Mouse (Mus musculus) stomach, postnatal 0 days (tissue): ENCODE results near the gene Auh.

ENCODE experiments used
- CTCF ChIP-seq: IDR thresholded peaks from 2 replicates; pipeline ENCODE4 v1.5.1; 2016; ENCODE audit warnings: antibody characterized with exemption, low read depth, mild to moderate bottlenecking, moderate library complexity
- EP300 ChIP-seq: optimal IDR thresholded peaks from 2 replicates; pipeline ENCODE3; 2016; ENCODE audit warnings: antibody characterized with exemption

- no peak for TF ChIP-seq CTCF
- no peak for TF ChIP-seq EP300
Observed at GRCm38 (mm10) chr13:52947545-52947944, 18.1 kb upstream of the Auh start.
